Mouse (Mus musculus): ENCODE measurements at regions not wholly inside any gene's neighbourhood (a gene's known extent, or its start where the extent isn't known, plus 50 kb on each side); places are given as distances from the start of the nearest gene placed in this dataset.

- TF ChIP-seq POLR2A (IDR thresholded peaks at IDR 0.05; ENCODE audit: borderline replicate concordance, extremely low read depth, low read depth, low read length) (no peak), CTCF (IDR thresholded peaks at IDR 0.05; ENCODE audit: insufficient read depth, low read length) (no peak)
Observed at GRCm38 (mm10) chr4:8429771-8430170, 190.9 kb upstream of the Car8 start.

Data from lung, adult 2 months (tissue).